Mouse (Mus musculus) limb, embryonic 11.5 days (tissue): ENCODE results near the gene Wiz. TPM values are rescaled to one million over a fixed set of nuclear protein-coding genes. Genes with fewer than 3 reads are reported as not detected.

Experiments used
- ATAC-seq: fragments of 200-750 bp; cut with Nextera tagmentation; 2 replicates; pipeline ENCODE4 v1.8.0; 2017; ENCODE audit warnings: low read depth; ENCODE audit not compliant: insufficient number of reproducible peaks, low FRiP score, low TSS enrichment
- DNase-seq: peaks from one replicate; pipeline ENCODE4 v3.0.0-alpha.2; 2015; ENCODE audit warnings: low spot score
- H3K27ac ChIP-seq: fragments of 300-500 bp; sonication (generic); replicated peaks from 2 replicates; pipeline ENCODE4 v1.5.1; 2014; ENCODE audit warnings: low read depth, mild to moderate bottlenecking, low read length
- H3K27me3 ChIP-seq: fragments of 300-500 bp; sonication (generic); 2 replicates; pipeline ENCODE4 v1.6.1; 2014; ENCODE audit warnings: mild to moderate bottlenecking, low read length, mixed read lengths; ENCODE audit not compliant: control insufficient read depth, insufficient read depth
- H3K36me3 ChIP-seq: fragments of 300-500 bp; sonication (generic); 2 replicates; pipeline ENCODE4 v1.6.1; 2014; ENCODE audit warnings: mild to moderate bottlenecking, low read length, moderate library complexity, mixed read lengths; ENCODE audit not compliant: control insufficient read depth, insufficient read depth
- H3K4me1 ChIP-seq: fragments of 300-500 bp; sonication (generic); 2 replicates; pipeline ENCODE4 v1.6.1; 2014; ENCODE audit warnings: low read length, mixed read lengths; ENCODE audit not compliant: control insufficient read depth, insufficient read depth
- H3K4me2 ChIP-seq: fragments of 300-500 bp; sonication (generic); 2 replicates; pipeline ENCODE4 v1.6.1; 2014; ENCODE audit warnings: low read depth, mild to moderate bottlenecking, moderate library complexity; ENCODE audit not compliant: severe bottlenecking
- H3K4me3 ChIP-seq: fragments of 300-500 bp; sonication (generic); 2 replicates; pipeline ENCODE4 v1.5.1; 2014; ENCODE audit warnings: low read depth, low read length
- H3K9ac ChIP-seq: fragments of 300-500 bp; sonication (generic); 2 replicates; pipeline ENCODE4 v1.6.1; 2014; ENCODE audit warnings: mild to moderate bottlenecking, low read length
- H3K9me3 ChIP-seq: fragments of 300-500 bp; sonication (generic); 2 replicates; pipeline ENCODE4 v1.6.1; 2016; ENCODE audit warnings: low read length; ENCODE audit not compliant: control insufficient read depth
- WGBS: fragments of 180-500 bp; shearing (Covaris S2); extraction: QIAGEN DNeasy Blood & Tissue Kit; methylation state at CpG from one replicate; pipeline ENCODE4 v1.1.7; 2014; 5-methylcytosine and 5-hydroxymethylcytosine counted together
- polyA plus RNA-seq: library from polyadenylated mRNA; unstranded; fragments of >200 nt; fragmentation: Nextera tagmentation; extraction: Ambion mirVana; gene quantifications from 2 replicates; pipeline ENCODE4 v1.2.1, GENCODE M21; 2014

Gene Wiz
- polyA plus RNA-seq, 1 experiment from 2014 or later = 39.7 TPM

DNA sequence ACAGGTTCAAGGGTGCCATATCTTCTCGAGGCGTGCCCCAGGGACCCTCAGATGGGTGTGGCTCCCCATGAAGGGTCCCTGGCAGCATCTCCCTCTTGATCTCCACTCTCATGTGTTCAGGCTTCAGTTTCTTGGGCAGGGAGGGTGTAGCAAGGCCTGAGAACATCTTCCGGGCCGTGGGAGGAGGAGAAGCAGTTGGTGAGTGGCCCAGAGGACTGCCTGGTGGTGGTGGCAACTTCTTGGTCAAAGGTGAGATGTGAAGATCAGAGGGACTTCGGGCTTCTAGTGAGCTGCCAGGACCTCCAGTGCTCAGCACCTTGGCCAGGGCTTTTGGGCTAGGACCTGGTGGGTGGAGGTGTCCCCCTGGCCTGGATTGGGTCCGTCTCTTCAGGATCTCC, 30.3 kb downstream of the Wiz start:
- 87% methylated on average over 6 of the region's 6 CpGs for WGBS
- peaks cover 8% of the 10 kb centered on the region for H3K4me1 ChIP-seq
- H3K27ac ChIP-seq = no peak overlapping the region
- ATAC-seq = no peak
- H3K9me3 ChIP-seq = no peaks in the 10 kb centered on the region
- no peak overlapping the region for H3K4me3 ChIP-seq
- DNase-seq = no peak
- H3K27me3 ChIP-seq = no peaks in the 10 kb centered on the region
- H3K4me2 ChIP-seq = no peak overlapping the region
- H3K9ac ChIP-seq = no peak overlapping the region
- peaks cover 47% of the 10 kb centered on the region for H3K36me3 ChIP-seq

DNA sequence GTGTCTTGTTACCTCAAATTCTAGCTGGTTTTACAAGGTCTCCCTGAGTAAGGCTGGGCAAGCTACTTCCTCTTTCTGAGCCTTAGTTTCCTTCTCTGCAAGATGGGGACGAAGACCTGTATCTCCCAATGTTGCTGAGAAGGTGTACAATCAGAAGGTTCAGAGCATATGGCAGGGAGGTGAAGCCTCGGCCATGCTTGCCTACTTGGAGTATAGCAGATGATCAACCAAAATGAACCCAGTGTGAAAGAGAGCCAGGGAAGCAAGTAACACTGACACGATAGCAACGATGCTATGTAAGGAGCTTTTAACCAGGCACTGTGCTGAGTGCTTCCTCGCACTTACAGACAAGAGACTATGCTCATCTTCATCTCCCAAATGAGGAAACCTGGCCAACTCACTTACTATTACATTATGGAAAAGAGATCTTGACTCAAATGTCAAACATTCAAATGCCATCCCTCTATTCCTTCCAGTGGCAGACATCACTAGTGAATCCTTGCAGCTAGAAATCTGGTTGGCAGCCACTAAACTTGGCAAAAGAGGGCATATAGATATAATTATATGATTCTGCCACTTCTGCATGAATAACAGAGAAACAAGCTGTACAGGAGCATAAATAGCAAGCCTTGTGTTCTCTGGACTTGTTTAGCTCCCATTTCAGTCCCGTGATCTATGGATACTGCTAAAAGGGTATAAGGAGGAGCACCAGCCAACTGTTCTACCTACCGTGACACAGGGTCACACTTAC, 30.9 kb downstream of the Wiz start:
- DNase-seq (no peak), ATAC-seq (no peak)
- Histone ChIP-seq H3K4me3 (no peak overlapping the region), H3K4me1 (peaks cover 8% of the 10 kb centered on the region), H3K36me3 (peaks cover 47% of the 10 kb centered on the region), H3K4me2 (no peak overlapping the region), H3K27me3 (no peaks in the 10 kb centered on the region), H3K9me3 (no peaks in the 10 kb centered on the region), H3K27ac (no peak overlapping the region), H3K9ac (no peak overlapping the region)
- 92% methylated on average over 7 of the region's 7 CpGs for WGBS

- no peaks in the 10 kb centered on the region for H3K27me3 ChIP-seq
- H3K4me2 ChIP-seq = no peak overlapping the region
- 92% methylated on average over 24 of the region's 24 CpGs for WGBS
- no peak overlapping the region for H3K27ac ChIP-seq
- no peaks in the 10 kb centered on the region for H3K4me1 ChIP-seq
- peaks cover 47% of the 10 kb centered on the region for H3K36me3 ChIP-seq
- ATAC-seq = no peak
- no peak for DNase-seq
- no peak overlapping the region for H3K4me3 ChIP-seq
- no peaks in the 10 kb centered on the region for H3K9me3 ChIP-seq
- H3K9ac ChIP-seq = no peak overlapping the region
Measured at GRCm38 (mm10) chr17:32356766-32357760, 32.2 kb downstream of the Wiz start.

DNA sequence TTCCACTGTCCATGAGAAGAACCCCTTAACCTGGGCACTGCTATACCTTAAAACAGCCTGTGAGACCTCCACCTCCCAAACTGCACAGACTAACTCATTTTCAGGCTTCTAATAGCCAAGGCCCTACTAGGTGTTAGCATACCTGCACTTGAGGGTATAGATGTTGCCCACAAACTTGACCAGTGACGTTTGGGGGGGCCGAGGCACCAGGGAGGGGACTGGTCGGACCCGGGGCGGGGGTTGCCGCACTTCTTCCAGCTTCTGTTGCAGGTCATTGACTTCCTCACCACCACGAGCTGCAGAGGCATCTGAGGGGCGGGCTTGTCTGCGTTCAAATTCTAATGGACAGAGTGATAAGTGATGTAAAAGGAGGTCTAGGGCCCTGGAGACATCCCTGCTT, 33.0 kb downstream of the Wiz start:
- Histone ChIP-seq H3K9ac (no peak overlapping the region), H3K9me3 (no peaks in the 10 kb centered on the region), H3K36me3 (peaks cover 43% of the 10 kb centered on the region), H3K4me1 (no peaks in the 10 kb centered on the region), H3K4me2 (no peak overlapping the region), H3K27ac (no peak overlapping the region), H3K4me3 (no peak overlapping the region), H3K27me3 (no peaks in the 10 kb centered on the region)
- ATAC-seq = no peak
- 92% methylated on average over 9 of the region's 9 CpGs for WGBS
- DNase-seq = no peak

GRCm38 (mm10) chr17:32355031-32355430, 34.2 kb downstream of the Wiz start:
- no peak overlapping the region for H3K9ac ChIP-seq
- no peaks in the 10 kb centered on the region for H3K27me3 ChIP-seq
- H3K4me3 ChIP-seq = no peak overlapping the region
- DNase-seq = no peak
- WGBS = 94% methylated on average over 6 of the region's 6 CpGs
- H3K4me2 ChIP-seq = no peak overlapping the region
- ATAC-seq = no peak
- H3K27ac ChIP-seq = no peak overlapping the region
- H3K4me1 ChIP-seq = no peaks in the 10 kb centered on the region
- no peaks in the 10 kb centered on the region for H3K9me3 ChIP-seq
- peaks cover 35% of the 10 kb centered on the region for H3K36me3 ChIP-seq

DNA sequence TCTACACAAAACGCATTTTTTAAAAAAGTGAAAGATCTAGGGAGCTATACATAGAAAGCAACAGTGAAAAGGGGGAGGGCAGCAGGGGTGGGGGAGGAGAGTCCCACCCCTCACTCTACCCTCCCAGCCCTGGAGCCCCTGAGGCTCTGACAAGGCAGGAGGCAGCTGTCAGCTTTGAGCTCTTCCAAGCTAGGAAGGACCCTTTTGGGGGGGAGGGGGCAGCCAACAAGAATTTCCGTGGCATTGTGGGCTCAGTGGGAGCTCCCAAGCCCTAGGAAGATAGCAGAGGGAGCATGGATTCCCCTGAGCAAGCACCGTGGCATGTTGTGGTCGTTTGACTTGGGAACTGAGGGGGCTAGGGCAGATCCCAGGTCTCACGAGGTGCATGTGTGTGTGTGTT, 35.0 kb downstream of the Wiz start:
- 78% methylated on average over 5 of the region's 5 CpGs for WGBS
- DNase-seq = no peak
- Histone ChIP-seq H3K4me3 (no peak overlapping the region), H3K27ac (no peak overlapping the region), H3K36me3 (peaks cover 30% of the 10 kb centered on the region), H3K27me3 (no peaks in the 10 kb centered on the region), H3K9me3 (no peaks in the 10 kb centered on the region), H3K9ac (no peak overlapping the region), H3K4me1 (peaks cover 4% of the 10 kb centered on the region), H3K4me2 (no peak overlapping the region)
- no peak for ATAC-seq

DNA sequence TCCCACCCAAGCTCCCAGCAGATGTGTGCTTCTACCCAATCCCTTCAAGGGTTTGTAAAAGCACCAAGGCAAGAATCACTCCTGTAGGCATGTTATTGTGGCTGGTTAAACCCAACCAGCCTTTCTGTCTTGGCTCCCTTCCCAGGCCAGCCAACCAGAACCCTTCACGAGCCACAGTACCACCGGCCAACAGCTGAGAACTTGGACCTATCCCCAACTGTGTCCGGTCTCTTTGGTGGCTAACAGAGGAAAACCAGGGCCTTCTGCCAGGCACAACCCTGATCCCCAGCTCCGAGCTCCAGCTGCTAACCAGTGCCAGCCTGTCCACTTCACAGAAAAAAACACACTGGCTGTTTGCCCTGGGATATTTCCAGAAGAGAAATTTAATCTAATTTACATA, 35.5 kb downstream of the Wiz start:
- H3K27me3 ChIP-seq = no peaks in the 10 kb centered on the region
- H3K36me3 ChIP-seq = peaks cover 28% of the 10 kb centered on the region
- H3K9me3 ChIP-seq = no peaks in the 10 kb centered on the region
- H3K27ac ChIP-seq = no peak overlapping the region
- DNase-seq (no peak), ATAC-seq (no peak)
- H3K4me2 ChIP-seq = no peak overlapping the region
- H3K4me3 ChIP-seq = no peak overlapping the region
- peaks cover 5% of the 10 kb centered on the region for H3K4me1 ChIP-seq
- no peak overlapping the region for H3K9ac ChIP-seq
- whole genome bisulfite sequencing = 92% methylated on average over 4 of the region's 4 CpGs

DNA sequence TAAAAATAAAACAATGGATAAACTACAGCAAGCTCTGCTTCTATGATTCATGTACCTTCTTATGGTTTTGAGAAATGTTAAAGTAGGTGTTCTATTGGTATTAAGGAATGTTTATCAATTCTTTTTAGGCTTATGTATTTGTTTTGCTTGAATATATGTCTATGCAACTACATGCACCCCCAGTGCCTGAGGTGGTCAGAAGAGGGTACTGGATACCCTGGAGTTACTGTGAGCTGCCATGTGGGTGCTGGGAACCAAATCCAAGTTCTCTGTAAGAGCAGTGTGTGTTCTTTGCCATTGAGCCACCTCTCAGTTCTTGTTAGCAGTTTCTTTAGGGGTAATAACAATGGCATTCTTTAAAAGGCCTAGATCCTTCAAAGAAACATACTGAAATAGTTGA, 37.5 kb downstream of the Wiz start:
- no peak overlapping the region for H3K4me2 ChIP-seq
- H3K4me1 ChIP-seq = peaks cover 5% of the 10 kb centered on the region
- DNase-seq = no peak
- H3K9ac ChIP-seq = no peak overlapping the region
- H3K27me3 ChIP-seq = no peaks in the 10 kb centered on the region
- ATAC-seq = no peak
- H3K9me3 ChIP-seq = no peaks in the 10 kb centered on the region
- H3K4me3 ChIP-seq = no peak overlapping the region
- H3K36me3 ChIP-seq = peaks cover 20% of the 10 kb centered on the region
- no peak overlapping the region for H3K27ac ChIP-seq
